Mouse (Mus musculus) lung, adult 2 months (tissue): Measurements from ENCODE around the gene Zbtb20. TPM values are rescaled to one million over a fixed set of nuclear protein-coding genes. Genes with fewer than 3 reads are reported as not detected.

Experiments used
- DNase-seq: peaks from one replicate; pipeline ENCODE4 v3.0.0; 2022
- H3K4me1 ChIP-seq: fragments of 200-500 bp; 2 replicates; pipeline ENCODE4 v1.6.1; 2011; ENCODE audit warnings: low read length; ENCODE audit not compliant: control insufficient read depth, insufficient read depth
- H3K4me3 ChIP-seq: fragments of 200-500 bp; replicated peaks from 2 replicates; pipeline ENCODE3; 2011; ENCODE audit warnings: low read depth, mild to moderate bottlenecking, control low read depth, low read length; ENCODE audit errors: extremely low read depth
- CTCF ChIP-seq: fragments of 200-500 bp; IDR thresholded peaks from 2 replicates; pipeline ENCODE4 v1.5.1; 2011; ENCODE audit warnings: mild to moderate bottlenecking, low read length, control low read depth; ENCODE audit not compliant: insufficient read depth
- POLR2A ChIP-seq: fragments of 200-500 bp; IDR thresholded peaks from 2 replicates; pipeline ENCODE4 v1.6.1; 2011; ENCODE audit warnings: low read depth, mild to moderate bottlenecking, control low read depth, low read length, borderline replicate concordance; ENCODE audit errors: extremely low read depth
- WGBS: fragments of 180-500 bp; shearing (Covaris S2); methylation state at CpG from one replicate; pipeline ENCODE4 v1.1.7; 2018; 5-methylcytosine and 5-hydroxymethylcytosine counted together
- polyA plus RNA-seq: library from polyadenylated mRNA; depleted of rRNA; stranded (reverse); fragments of >200 nt; gene quantifications from 2 replicates; pipeline ENCODE4 v1.2.3, GENCODE M21; 2012

Zbtb20 gene
- polyA plus RNA-seq, 1 experiment, result 30.7 TPM

GRCm38 (mm10) chr16:43566511-43566910, 690.8 kb downstream of the Zbtb20 start:
- TF ChIP-seq POLR2A (no peak), CTCF (no peak)
- WGBS, result 95% methylated on average over 1 of the region's 1 CpGs
- H3K4me1 ChIP-seq, result no peaks in the 10 kb centered on the region

DNA sequence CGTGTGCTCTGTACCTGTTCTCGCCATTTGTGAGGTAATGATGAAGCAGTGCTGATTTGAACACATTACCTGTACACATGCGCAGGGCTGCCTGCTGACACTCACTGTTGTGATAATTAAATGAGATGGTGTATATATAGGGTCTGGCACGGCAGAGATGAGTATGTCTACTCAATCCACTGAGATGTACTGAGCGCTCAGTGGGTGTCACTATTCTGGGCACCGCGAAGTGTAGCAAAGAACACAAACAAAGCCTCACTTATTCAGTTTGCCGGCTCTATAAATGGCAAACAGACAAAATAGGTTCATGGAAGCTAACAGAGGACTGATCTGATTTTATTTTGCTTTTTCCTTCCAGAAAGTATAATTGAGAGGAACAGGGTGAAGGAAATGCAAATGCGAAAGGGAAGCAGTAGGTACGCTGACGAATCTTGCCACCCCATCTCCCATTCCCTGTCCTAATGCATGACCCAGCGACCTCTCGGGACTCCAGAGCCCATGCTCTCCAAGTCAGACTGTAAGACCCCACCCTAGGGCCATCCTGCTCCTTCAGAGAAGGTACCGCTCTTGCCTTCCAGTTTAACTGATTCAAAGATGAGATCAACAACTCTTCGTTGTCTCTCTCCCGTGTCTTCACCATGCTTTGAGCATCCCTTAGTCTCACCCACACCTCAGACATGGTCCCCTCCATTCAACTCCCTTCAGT, 695.8 kb downstream of the Zbtb20 start:
- no peak for DNase-seq
- Histone ChIP-seq H3K4me3 (no peak overlapping the region), H3K4me1 (peaks cover 8% of the 10 kb centered on the region)
- TF ChIP-seq POLR2A, result no peak
- no peak for TF ChIP-seq CTCF
- WGBS, result 88% methylated on average over 16 of the region's 16 CpGs

More at GRCm38 (mm10) chr16:43566511-43566910, 690.8 kb downstream of the Zbtb20 start:
- H3K4me3 ChIP-seq, result no peak overlapping the region
- no peak for DNase-seq

GRCm38 (mm10) chr16:43572171-43572570, 696.5 kb downstream of the Zbtb20 start:
- no peak for DNase-seq
- Histone ChIP-seq H3K4me3 (no peak overlapping the region), H3K4me1 (peaks cover 14% of the 10 kb centered on the region)
- TF ChIP-seq CTCF (no peak), POLR2A (no peak)
- 70% methylated on average over 5 of the region's 5 CpGs for WGBS

GRCm38 (mm10) chr16:43572766-43573165, 697.1 kb downstream of the Zbtb20 start:
- 63% methylated on average over 10 of the region's 10 CpGs for WGBS
- no peak for TF ChIP-seq CTCF
- TF ChIP-seq POLR2A, result no peak
- no peak overlapping the region for H3K4me3 ChIP-seq
- DNase-seq, result no peak
- peaks cover 16% of the 10 kb centered on the region for H3K4me1 ChIP-seq

GRCm38 (mm10) chr16:43573181-43573833, 697.6 kb downstream of the Zbtb20 start:
- no peak overlapping the region for H3K4me3 ChIP-seq
- 55% methylated on average over 14 of the region's 14 CpGs for WGBS
- H3K4me1 ChIP-seq, result peaks cover 18% of the 10 kb centered on the region
- no peak for DNase-seq
- no peak for TF ChIP-seq CTCF

DNA sequence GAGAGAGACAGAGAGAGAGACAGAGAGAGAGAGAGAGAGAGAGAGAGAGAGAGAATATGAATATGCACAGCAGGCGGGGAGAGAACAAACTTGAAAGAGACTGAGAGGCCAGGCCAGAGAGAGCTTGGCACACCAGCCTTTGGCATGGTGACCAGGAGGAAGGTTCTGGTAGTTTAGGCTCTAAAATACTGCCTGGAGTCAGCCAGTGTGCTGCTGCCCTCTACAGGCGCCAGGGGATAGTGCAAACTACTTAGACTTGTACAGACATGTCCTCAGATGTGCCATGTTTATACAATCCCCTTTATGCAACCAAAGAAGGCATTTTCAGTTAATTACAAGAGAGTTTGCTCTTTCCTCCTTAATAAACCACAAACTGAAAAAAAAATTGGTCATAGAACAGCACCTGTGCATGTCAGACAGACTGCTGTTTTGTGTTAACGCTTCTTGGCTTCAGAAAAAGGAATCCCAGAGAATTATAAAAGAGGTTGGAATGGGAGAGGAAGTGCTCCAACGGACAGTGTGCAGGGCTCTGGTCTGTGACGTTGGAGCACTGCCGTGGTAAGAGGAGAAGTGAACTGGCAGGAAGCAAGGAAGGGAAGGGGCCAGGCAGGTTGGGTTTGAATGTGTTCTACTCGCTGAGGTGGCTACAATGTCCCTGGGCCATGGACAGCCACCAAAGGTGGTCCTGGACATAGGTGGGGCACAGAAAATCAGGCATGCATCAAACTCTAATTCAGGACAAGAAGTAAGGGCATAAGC, 698.5 kb downstream of the Zbtb20 start:
- Histone ChIP-seq H3K4me3 (no peak overlapping the region), H3K4me1 (peaks cover 23% of the 10 kb centered on the region)
- DNase-seq, result peak; percentile 84
- TF ChIP-seq CTCF (peak; percentile 92), POLR2A (no peak)
- WGBS, result 30% methylated on average over 7 of the region's 7 CpGs

DNA sequence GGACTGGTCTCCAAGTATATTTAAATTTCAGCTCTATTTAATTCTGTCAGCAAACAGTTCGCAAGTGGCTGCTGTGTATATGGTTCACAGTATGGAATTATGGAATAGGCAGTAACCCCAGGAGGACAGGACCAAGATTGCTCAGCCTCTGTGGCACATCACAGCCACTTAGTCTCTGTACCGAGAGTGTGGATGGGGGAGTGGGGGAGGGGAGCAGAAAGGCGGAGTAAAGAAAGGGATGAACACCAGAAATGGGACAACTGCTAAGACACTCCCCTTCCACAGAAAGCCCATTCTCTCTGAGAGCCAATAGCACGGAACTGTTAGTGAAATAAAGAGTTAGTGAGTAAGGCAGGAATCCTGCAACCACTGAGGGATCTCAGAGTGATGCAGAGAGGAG, 699.4 kb downstream of the Zbtb20 start:
- Histone ChIP-seq H3K4me3 (no peak overlapping the region), H3K4me1 (peaks cover 23% of the 10 kb centered on the region)
- TF ChIP-seq POLR2A, result no peak
- no peak for TF ChIP-seq CTCF
- no peak for DNase-seq
- WGBS, result 68% methylated on average over 4 of the region's 4 CpGs

- no peak for DNase-seq
- TF ChIP-seq CTCF (no peak), POLR2A (no peak)
- 56% methylated on average over 9 of the region's 9 CpGs for WGBS
- peaks cover 23% of the 10 kb centered on the region for H3K4me1 ChIP-seq
- no peak overlapping the region for H3K4me3 ChIP-seq
These were observed 699.8 kb downstream of the Zbtb20 start for GRCm38 (mm10) chr16:43575507-43575906.

- WGBS, result 25% methylated on average over 10 of the region's 10 CpGs
- TF ChIP-seq POLR2A (no peak), CTCF (no peak)
- no peak for DNase-seq
- H3K4me3 ChIP-seq, result no peak overlapping the region
- peaks cover 23% of the 10 kb centered on the region for H3K4me1 ChIP-seq
These were observed 701.7 kb downstream of the Zbtb20 start for GRCm38 (mm10) chr16:43577399-43577798.
